Mouse (Mus musculus) embryonic stem cell, embryonic (primary cell): ENCODE measurements at regions not wholly inside any gene's neighbourhood (a gene's known extent, or its start where the extent isn't known, plus 50 kb on each side); places are given as distances from the start of the nearest gene placed in this dataset.

Source experiments
- CTCF ChIA-PET, 4 experiments: fragments of 300-600 bp in 2 of 4; fragments of 350-600 bp in 2 of 4; sonication (Branson Sonifier 250); formaldehyde crosslinking; loops; one replicate each; lab custom pipeline; 2022; ENCODE audit warnings: inconsistent platforms in 2 of 4; lab: Charles Lee
- POLR2A ChIA-PET, 4 experiments: fragments of 300-600 bp in 2 of 4; fragments of 350-600 bp in 2 of 4; sonication (Branson Sonifier 250); formaldehyde crosslinking; loops; one replicate each; lab custom pipeline; 2022; ENCODE audit warnings: antibody characterized with exemption in 4 of 4, inconsistent platforms in 1 of 4; lab: Charles Lee

DNA sequence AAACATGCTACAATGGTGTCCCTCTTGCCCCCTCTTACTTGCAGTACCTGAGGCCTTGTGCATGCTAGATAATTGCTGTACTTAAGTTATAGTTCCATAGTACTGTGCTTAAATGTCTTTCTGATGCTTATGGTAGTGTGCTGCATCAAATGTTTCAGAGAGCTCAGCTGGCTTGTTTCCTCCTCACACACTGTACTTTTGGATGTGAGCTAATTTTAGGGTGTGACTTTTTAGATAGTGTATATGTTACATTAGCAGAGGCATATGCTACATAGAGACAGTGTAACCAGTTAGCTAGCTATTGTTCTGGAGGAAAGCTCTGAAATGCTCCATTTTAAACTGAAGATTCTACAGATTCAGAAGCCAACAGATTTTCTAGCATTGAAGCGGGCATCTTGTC, 467.9 kb upstream of the Nr5a2 start:
- POLR2A ChIA-PET = no interaction called here
- CTCF ChIA-PET = no interaction called here

DNA sequence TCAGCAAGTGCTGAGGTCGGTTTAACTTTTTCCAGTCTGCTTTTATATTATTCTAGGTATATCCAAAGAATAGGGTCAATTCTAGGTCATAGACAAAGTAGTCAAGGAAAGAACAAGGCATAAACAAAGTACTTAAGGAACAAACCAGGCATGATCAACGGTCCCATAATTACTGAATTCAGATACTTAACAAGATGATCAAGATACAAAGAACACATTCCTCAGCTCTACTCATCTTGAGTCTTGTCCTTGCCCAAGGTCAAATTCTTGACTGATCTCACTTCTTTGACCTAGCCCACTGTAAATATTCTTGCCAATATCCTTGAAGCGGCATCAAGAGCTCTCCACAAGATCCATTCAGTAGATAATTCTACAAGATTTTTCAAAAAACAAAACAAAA, 458.1 kb upstream of the Nr5a2 start:
- POLR2A ChIA-PET = interaction anchor here in 1 of 4 experiments (0.6 kb wide), 1 partner anchor 497 kb away, joined by 5 read pairs; no protein-coding TSS in a partner anchor
- CTCF ChIA-PET = no interaction called here

DNA sequence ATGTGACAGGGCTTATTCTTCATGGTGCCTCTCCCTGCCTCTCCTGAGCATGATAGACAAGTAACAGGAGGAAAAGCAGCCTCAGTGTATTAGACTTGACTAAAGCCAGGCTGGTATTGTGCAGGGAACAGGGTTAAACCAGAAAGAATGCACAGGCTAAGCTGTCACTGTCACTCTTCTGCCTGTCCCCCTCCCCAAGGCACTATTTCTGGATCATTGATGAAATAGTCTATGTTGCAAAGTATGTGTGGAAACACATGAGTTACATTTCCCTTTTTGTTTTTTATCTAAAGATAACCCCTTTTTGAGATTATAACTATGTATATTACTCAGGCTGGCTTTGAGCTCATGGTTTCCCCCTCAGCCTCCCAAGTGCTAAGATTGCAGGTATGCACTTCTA, 436.5 kb upstream of the Nr5a2 start:
- ChIA-PET CTCF (interaction anchor here in 1 of 4 experiments (0.5 kb wide), 1 partner anchor 223 kb away, joined by 20 read pairs; no protein-coding TSS in a partner anchor), POLR2A (no interaction called here)

DNA sequence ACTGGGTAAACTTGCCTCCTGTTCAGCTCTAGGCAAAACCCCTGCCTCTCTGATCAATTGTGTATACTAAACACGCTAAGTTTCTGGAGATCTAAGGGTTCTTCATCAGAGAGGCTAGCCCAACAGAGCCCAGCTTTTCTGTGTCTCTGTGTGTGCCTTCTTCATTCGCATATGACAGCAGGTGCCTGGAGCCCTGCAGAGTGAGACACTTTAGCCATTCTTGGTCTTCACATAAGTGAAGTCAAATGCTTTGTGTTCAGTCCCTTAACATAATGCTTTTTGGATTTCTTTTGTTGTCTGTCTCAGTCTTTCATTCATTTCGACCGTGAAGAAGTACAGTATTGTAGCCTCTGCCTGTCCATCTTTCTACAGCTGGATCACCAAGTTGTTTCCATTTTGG, 427.3 kb upstream of the Nr5a2 start:
- CTCF ChIA-PET = no interaction called here
- POLR2A ChIA-PET = no interaction called here

DNA sequence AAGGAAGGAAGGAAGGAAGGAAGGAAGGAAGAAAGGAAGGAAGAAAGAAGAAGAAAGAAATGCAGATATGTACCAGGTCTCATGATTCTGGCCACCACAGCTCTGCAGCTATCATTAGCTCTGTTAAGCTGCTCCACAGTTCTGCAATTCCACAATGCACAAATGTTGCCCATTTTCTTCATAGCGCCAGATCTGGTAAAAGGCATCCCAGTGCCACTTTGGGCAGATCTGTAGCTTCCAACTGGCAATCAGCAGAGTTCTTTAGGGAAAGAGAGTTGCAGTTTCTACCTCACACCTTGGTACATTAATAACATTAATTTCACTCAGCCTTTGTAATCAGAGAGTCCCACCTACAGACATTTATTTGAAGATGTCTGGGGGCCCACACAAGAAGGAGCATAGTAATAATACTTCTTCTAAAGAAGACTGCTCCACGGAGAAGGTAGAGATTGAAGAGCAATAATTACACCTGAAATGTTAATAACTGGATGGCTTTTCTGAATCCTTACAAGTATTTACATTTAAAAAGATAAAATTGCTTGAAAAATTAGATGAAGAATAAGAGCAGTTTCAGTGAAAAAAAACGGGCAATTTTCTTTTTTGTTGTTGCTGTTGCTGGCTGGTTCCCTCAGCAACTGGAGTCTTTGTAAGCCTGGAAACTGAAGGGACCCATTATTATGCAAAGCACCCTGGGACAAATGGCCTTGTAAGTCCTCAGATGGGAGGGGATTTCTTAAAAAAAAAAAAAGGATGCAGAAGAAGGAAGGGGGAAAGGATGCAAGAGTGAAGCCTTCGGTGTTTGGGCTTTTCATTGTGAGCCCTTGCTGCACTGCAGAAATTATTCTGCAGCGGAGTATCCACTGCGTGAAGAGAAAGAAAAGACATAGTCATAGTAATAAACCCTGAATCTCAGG, 418.1 kb upstream of the Nr5a2 start:
- ChIA-PET POLR2A (no interaction called here), CTCF (no interaction called here)

DNA sequence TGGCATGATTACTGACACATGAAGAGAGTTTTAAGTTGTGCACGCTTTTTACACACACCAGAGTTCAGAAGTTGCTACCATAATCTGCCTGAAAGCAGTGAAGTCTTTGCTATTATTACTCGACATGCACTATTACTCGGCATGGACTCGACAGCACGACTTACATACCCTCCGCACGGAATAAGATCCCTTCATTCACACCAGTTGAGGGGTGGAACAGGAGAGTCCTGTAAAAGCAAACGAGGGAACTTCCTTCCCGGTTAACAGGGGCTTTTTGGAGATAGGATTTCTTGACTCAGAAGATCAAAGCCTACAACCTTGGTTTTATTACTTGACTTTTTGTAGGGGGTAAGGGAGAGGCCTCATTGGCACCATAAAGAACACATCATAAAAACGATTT, 416.4 kb upstream of the Nr5a2 start:
- CTCF ChIA-PET = no interaction called here

DNA sequence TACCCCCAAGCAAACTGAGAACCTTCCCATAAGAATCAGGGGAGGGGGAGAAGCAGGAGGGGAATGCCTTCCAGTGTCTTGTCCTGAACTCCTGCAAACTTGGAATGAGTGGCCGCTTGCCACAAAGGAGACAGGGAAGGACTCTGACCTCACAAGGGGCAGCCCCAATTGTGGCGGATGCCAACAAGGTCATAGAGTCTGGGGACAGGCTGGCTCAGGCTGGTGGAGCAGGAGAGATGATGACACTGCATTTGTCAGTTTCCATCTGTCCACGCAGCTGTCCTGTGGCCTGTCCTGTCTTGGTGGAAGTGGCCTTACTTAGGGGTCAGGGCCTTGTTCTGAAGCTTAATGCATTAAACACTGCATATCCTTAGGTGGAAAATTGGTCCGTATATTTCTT, 414.4 kb upstream of the Nr5a2 start:
- CTCF ChIA-PET = no interaction called here

More for the DNA sequence above, 416.4 kb upstream of the Nr5a2 start:
- POLR2A ChIA-PET = no interaction called here

DNA sequence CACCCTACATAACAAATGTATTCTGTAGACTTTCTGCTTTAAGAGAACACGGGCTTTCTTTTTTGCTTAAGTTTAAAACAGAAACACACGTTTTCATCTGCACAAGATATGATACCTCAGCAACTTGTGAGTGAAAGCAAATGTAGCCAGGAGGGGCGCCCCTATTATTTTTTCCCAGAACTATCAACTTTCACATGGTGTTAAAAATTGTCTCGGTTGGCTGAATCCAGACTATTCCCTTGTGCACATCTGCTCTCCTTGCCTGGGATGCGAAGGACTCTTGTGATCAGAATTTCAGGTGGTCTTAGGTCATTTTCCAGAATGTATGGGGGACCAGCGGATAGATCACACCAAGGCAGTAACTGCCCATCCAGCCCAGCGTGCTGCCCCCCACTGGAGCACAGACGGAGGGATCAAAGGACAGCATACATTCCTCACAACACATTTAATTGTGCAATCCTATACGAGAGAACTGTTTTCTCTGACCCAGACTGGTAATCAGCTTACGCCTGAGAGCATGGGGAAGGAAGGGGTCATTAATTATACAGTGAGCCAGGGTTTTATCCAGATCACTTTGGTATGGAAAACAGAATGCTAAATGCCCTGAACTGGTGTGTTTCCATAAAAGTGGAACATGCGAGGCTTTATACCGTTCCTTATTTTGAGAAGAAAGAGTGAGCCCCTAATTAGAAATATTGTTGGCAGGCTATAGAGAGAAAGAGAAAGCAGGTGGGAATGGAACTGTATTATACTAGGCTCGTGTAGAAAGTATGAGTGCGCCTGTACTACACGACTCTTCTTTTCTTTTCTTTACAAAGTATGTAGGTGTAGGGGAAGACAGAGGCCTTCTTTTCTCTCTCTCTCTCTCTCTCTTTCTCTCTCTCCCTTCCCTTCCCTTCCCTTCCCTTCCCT, 413.5 kb upstream of the Nr5a2 start:
- ChIA-PET POLR2A (interaction anchor here in 1 of 4 experiments (0.6 kb wide), 1 partner anchor 8 kb away, joined by 6 read pairs; no protein-coding TSS in a partner anchor), CTCF (no interaction called here)

More for the DNA sequence above, 414.4 kb upstream of the Nr5a2 start:
- POLR2A ChIA-PET = interaction anchor here in 1 of 4 experiments (0.6 kb wide), 1 partner anchor 9 kb away, joined by 6 read pairs; no protein-coding TSS in a partner anchor

DNA sequence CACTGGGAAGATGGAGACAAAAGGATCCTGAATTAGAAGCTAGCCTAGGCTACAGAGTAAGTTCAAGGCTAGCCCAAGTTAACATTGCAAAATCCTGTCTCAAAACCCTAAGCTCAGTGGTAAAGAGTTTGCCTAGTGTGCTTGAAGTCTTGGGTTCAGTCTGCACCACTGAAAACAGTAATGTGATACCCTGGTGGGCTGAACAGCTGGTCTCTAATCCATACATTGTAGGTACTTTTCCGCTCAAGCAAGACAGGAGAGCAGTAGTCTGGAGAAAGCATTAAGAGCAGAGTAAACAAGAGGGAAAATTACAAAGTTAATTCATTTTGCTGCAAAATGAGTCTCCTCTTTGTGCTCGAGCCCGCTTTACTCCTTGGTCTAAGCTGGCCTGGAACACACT, 412.0 kb upstream of the Nr5a2 start:
- CTCF ChIA-PET = no interaction called here
- POLR2A ChIA-PET = no interaction called here

DNA sequence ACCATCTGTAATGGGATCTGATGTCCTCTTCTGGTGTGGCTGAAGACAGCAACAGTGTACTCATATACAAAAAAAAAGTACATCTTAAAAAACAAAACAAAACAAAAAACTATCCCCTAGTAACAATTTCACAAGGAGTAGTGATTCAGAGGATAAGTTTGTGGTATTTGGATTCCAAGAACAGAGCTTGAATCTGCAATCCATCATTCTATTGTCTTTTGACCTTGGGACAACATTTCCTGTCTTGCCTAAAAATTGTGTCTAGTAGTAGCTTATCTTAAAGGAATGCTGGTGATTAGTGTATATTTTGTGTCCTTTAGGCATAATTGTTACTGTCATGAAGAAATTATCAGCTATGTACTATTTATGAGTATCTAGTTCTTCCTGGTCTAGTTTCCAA, 404.1 kb upstream of the Nr5a2 start:
- CTCF ChIA-PET = interaction anchor here in 2 of 4 experiments (0.6 kb wide), 2 partner anchors 440 to 1419 kb away, joined by 4 to 14 read pairs; no protein-coding TSS in a partner anchor

DNA sequence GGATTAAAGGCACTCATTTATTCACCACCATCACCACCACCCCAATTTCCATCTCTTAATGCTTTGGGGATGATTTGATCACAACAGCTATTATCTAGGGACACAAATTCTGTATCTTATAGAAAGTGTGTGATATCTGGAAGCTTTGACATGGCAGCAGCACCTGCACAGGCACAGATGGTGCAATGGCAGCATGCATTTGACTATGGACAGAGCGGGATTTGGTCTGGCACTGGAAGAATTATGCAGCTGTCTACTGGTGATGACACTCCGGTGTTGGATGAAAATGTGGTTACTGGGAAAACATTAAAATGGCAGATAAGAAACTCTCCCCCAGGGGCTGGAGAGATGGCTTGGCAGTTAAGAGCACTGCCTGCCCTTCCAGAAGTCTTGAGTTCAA, 403.7 kb upstream of the Nr5a2 start:
- ChIA-PET POLR2A (interaction anchor here in 1 of 4 experiments (1.1 to 1.3 kb wide), 3 partner anchors 12 to 342 kb away, joined by 3 to 5 read pairs (median 4); no protein-coding TSS in a partner anchor), CTCF (interaction anchor here in 2 of 4 experiments (0.6 kb wide), 2 partner anchors 439 to 1419 kb away, joined by 4 to 14 read pairs; no protein-coding TSS in a partner anchor)

More for the DNA sequence above, 404.1 kb upstream of the Nr5a2 start:
- POLR2A ChIA-PET = interaction anchor here in 1 of 4 experiments (1.1 to 1.3 kb wide), 3 partner anchors 13 to 341 kb away, joined by 3 to 5 read pairs (median 4); no protein-coding TSS in a partner anchor

DNA sequence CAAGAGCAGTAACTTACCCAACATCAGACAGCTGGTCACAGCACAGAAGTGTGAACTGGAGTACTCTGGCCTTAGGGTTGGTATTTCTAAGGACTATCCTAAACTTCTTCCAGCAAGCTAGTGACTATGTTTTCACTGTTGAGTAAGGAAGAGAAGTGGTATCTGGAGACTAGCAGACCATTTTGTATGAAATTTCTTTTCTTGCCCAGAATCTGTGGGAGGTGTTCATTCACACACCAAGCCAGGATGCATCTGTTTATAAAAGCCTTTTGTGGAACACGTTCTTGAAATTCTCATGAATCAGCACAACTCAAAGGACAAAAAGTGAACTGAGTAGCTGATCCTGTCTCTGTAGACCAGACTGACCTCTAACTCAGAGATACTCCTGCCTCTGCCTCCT, 403.3 kb upstream of the Nr5a2 start:
- ChIA-PET CTCF (no interaction called here), POLR2A (interaction anchor here in 1 of 4 experiments (1.3 kb wide), 1 partner anchor 12 kb away, joined by 3 read pairs; no protein-coding TSS in a partner anchor)

DNA sequence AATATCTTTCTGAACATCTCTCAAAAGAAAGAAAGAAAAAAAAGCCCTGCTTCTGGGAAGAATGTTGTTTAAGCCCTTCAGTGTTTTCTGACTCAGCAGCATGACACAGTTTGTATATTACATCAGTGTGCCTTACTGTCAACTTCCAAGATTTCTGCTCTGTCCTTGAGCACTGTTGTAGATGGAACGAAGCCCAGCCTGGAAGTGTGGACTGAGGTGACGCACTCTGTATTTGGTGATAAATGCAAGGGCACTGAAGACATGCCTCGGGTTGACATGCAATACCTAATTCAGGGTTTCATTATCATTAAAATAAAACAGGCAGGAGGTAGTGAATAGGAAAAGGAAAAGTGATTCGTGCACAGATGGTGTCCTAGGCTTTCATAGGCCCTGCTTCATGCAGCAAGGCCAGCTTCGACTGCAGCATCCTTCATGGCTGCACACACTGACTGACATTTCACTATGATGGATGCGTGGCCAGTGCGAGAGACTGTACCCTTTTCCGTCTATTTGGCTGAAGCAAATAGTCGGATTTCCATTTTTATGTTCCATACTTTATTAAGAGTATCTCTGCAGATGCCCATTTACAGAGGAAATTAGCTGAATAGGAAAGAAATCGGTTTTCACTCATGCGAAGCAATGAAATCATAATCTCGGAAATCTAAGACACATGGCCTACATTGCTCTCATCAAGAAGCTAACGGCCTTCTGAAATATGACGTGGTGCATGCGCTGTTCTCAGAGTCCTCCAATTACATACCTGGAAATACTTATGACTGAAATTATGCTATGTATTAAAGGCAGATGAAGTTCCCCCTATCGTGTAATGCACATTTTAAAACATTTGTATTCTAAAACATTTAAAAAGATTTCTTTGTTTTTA, 400.7 kb upstream of the Nr5a2 start:
- CTCF ChIA-PET = no interaction called here
- POLR2A ChIA-PET = no interaction called here

DNA sequence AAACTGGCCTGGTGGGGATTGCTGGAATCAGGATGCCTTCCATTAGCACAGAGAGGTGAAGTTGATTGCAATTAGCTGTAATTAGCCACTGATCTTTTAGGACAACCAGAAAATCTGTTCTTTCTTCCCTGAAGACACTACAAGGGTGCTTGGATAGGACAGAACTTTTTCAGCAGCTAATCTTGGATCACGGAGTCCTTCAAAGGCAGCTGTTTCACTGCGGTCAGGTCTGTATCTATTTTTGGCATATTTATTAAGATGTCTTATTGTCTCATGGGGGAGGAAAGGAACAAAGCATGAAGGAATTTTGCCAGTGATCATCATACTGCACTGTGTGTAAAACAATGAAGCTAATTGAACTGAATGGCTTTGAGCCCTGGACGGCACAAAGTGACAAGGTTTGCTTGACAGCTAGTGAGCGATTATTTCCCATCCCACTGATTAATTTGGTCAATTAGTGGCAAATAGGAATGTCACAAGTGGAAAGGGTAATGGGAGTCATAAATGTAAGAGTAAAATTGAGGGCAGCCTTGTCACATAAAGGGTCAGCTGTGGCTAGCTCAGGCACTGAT, 395.8 kb upstream of the Nr5a2 start:
- POLR2A ChIA-PET = interaction anchor here in 1 of 4 experiments (0.6 to 1.1 kb wide), 2 partner anchors 309 to 405 kb away, joined by 3 read pairs; no protein-coding TSS in a partner anchor
- CTCF ChIA-PET = no interaction called here

DNA sequence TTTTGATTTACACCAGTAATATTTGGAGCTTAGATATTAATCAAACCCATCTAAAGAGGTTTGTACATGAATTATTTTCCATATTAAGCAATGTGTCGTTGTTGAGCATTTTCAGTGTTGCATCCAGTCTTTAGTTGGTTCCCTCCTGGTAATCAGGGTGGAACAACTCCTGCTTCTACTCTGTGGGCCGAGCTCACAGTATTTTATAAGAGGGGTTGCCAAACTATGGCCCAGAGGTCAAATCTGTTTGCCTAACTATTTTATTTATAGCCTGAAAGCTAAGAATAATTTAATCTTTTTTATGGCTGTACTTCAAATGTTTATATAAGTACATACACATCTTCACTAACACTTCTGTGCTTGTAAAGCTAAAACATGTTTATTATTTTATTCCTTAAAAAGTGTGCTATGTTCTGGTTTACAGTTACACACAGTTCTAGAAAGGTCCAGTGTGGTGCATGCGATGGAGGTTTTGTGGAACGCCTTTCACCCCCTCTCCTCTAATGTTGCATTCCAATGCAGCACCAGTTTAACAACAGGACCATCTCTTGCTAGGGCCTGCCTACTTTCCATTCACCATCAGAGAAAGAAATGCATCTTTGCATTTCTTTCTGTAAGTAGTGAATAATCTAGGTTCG, 392.3 kb upstream of the Nr5a2 start:
- CTCF ChIA-PET = no interaction called here
- POLR2A ChIA-PET = interaction anchor here in 1 of 4 experiments (1.3 kb wide), 1 partner anchor 11 kb away, joined by 3 read pairs; no protein-coding TSS in a partner anchor

DNA sequence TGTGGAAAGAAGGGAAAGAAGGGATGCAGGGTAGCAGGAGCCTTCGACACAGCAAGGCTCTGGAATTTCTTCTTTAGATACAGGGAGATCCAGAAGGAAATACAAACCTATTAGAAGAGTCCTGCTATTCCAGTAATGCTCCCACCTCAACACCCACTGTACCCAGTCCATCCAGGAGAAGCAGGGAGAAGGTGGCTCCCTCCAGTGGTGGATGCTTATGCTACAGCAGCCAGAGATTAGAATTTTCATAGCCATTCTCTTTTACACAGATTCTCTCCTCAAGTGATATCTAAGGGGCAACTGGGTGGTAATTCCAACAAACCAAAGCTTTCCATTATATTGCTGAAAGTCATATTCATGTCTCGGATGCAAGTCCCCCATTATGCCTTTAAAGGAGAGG, 373.9 kb upstream of the Nr5a2 start:
- CTCF ChIA-PET = interaction anchor here in 1 of 4 experiments (2.2 kb wide), 1 partner anchor 11 kb away, joined by 7 read pairs; no protein-coding TSS in a partner anchor
- POLR2A ChIA-PET = interaction anchor here in 1 of 4 experiments (1.2 kb wide), 1 partner anchor 10 kb away, joined by 4 read pairs; no protein-coding TSS in a partner anchor
